Mouse (Mus musculus) WW6 (cell line): ENCODE data around the gene Csnk2b.

Experiments
- DNase-seq: peaks from one replicate; pipeline ENCODE4 v3.0.0-alpha.2; 2013; ENCODE audit warnings: low read depth, low spot score

The Csnk2b gene

GRCm38 (mm10) chr17:35088825-35089644 lies 32.8 kb downstream of the Csnk2b start, which contains the start of gene Abhd16a:
Gene Abhd16a, plus strand, starts transcription at chr17:35089263.
- DNase-seq, result peak; percentile 84

DNA sequence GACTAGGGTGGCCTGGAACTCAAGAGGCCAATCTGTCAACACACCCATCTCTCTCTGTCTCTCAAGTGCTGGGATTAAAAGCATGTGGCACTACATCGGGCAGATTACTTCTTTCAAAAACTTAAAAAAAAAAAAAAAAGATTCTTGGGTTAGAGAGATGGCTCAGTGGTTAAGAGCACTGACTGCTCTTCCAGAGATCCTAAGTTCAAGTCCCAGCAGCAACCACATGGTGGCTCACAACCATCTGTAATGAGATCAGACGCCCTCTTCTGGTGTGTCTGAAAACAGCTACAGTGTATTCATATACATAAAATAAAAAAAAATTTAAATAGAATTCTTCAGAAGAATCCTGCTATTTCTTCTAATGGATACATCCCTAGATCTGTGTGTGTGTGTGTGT lies 33.7 kb downstream of the Csnk2b start:
- DNase-seq, result no peak

DNA sequence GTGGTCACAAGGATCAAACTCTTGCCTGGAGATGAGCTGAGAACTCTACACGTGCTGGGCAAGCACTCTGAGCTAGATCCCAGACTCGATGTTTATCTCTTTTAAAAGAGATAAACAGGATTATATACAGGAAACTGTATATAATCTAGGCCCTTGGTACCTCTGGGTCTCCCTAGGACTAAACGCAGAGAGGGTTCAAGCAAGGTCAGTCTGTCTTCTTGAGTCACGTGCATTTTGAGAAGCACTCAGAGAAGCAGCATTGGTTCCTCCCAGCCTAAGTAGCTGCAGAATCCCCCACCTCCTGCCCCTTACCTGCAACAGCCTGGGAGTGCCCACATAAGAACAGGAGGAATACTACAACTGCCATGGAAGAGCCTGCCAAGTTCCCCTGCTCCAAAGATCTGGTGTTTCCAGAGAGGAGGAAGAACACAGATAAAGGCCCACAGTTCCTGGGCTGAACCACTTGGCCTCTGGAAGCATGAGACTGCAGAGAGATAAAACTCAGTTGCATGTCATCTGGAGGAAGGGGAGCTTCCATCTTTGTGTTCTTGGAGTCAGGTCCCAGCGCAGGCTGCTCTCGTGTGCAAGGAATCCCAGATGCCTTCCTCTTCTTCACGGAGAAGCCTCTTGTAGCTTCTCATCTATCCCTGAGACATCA lies 36.5 kb downstream of the Csnk2b start, which contains the start of gene Ly6g6f:
Ly6g6f (minus strand) TSS at position 403 of the 658 bp plus-strand sequence.
- DNase-seq, result no peak

- DNase-seq, result no peak
Observed at GRCm38 (mm10) chr17:35083929-35084497, 37.8 kb downstream of the Csnk2b start.

DNA sequence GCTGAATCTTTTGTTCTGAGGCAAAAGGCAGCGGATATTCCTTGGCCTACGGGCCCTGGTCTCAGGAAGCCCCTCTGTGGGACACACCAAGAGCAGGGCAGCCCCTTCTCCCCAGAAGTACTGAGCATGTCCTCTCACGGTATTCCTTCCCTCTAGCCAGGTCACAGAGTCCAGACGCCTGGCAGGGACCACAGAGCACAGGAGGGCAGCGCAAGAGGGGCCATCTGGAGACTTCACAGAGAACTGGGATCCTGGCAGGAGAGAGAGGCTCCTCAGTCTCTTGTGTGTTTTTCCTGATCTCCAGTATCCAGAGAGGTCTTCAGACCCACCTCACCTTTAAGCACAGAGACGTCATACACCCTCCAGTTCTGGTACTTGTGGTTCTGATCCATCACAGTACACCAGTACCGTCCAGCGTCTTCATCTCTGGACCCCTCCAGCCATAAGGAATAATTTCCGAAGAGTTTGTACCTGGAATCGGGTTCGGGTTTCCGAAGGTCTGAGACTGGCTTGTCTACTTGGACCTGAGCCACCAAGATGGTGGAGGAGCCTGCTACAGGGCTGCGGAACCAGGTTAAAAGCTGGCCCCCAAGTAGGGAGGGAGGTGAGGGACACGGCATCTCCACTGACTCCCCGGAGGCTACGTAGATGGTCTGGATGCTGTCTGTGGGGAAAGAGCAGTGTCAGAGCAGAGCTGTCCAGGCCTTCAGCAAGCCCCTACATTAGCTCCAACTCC lies 38.8 kb downstream of the Csnk2b start:
- no peak for DNase-seq

DNA sequence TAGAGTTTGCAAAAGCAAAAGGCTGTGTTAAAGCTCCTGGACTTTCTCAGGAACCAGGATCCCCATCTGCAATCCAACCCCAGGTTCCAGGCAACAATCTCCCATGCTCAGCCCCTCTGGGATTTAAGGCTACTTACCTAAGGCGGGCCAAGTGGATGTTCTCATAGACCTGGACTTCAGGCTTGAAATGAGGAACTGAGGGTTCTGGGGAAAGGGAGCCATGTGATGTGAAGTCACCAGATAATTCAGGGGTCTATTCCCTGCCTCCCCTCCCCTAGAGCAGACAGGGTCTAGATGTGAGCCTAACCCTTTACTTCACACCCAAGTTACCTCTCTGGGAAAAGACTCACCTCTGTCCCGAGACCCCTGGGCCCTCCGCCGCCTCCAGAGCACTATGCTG lies 41.1 kb downstream of the Csnk2b start:
- DNase-seq, result no peak

GRCm38 (mm10) chr17:35080248-35080647 lies 41.6 kb downstream of the Csnk2b start:
- DNase-seq, result no peak

DNA sequence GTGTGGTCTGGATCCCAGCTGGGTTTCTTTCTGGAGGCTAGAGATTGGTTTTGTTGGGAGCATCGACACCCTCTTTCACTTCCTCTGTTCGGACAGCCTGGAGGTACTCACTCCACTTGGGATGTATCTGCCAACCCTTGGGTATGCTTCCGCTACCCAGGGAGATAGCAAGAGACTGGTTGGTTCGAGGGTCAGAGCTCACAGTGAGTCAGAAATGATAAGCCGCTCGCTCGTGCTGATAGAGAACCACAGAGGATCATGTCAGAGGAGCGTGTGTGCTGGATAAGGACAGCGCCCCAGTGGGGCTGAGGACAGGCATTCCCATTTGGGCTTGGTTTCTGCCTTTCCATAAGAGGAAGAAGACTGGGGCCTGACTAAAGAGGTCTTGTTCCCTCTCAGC lies 42.1 kb downstream of the Csnk2b start:
- DNase-seq, result no peak

- DNase-seq, result no peak
Observed at GRCm38 (mm10) chr17:35077786-35078233, 44.0 kb downstream of the Csnk2b start, which contains the start of gene Ly6g6d. Gene Ly6g6d, minus strand, starts transcription at chr17:35078065.

- DNase-seq, result no peak
Observed at GRCm38 (mm10) chr17:35077285-35077684, 44.6 kb downstream of the Csnk2b start.

- DNase-seq, result no peak
Observed at GRCm38 (mm10) chr17:35076507-35077176, 45.2 kb downstream of the Csnk2b start, which contains the start of gene Ly6g6e. Gene Ly6g6e, plus strand, starts transcription at chr17:35076902.

GRCm38 (mm10) chr17:35074097-35074496 lies 47.8 kb downstream of the Csnk2b start:
- DNase-seq, result no peak

GRCm38 (mm10) chr17:35071454-35071853 lies 50.4 kb downstream of the Csnk2b start:
- DNase-seq, result no peak

DNA sequence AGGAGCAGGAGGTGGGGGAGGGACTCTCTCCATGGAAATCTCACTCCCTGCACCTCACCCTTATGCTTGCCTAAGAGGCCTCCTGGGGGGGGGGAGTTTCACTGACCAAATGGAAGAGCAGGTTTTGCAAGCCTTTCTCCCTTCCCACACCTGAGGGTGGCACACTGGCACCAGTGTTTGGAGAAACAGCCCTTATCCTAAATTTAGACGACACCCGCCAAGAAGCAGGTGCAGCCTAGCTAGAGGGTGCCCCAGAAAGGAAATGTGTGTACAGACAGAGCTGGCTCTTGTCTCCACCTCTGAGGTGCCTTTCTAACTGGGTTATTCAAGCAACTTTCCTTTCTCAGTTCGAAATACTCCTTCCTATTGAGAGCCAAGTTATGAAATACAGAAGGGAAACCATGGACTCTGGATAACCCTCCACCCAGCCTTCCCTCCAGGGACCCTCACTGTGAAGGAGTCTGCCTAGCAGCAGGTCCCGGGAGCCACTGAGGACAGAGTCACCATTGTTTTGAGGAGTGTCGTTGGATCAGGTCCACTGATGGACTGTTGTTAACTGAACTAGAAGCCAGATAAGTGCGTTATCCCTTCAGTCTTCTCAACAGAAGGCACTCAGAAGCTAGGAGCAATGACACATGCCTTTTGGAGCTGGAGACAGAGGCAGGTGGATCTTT lies 51.2 kb downstream of the Csnk2b start:
- DNase-seq, result no peak

- DNase-seq, result no peak
Observed at GRCm38 (mm10) chr17:35068213-35068914, 53.5 kb downstream of the Csnk2b start.
